In the genomic region with DNA sequence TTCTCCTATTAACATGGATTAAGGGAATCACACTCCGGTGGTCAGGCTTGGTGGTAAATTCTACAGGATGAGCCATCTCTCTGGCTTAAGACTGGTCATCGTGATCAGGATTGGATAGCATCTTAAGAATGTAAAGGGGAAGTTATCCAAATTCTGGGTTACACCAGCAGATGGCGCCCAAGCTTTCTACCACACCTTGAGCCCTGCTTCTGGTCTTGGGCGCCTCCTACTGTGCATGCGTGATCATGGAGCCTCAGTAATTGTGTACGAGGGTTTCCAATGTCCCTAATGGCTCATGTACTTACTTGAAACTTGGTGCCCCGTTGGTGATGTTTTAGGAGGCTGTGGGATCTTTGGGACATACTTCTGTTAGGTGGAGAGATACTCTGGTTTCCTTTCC, we compare ENCODE assay signal across 7 mouse cellular contexts. TPM values are rescaled to one million over a fixed set of nuclear protein-coding genes. Genes with fewer than 3 reads are reported as not detected.
DNase-seq lines count a peak whose midpoint lies in the region; ATAC-seq and TF ChIP-seq lines count a peak whose summit lies in the region.

No protein-coding gene starts in this region.

- TF ChIP-seq CTCF in spleen, adult 2 months (IDR thresholded peaks at IDR 0.05; ENCODE audit: extremely low read depth, insufficient read depth, insufficient read length, insufficient replicate concordance): peak; percentile 98

- H3K4me2 ChIP-seq in intestine, embryonic 15.5 days (replicated peaks): no peak overlapping the region
- H3K4me2 ChIP-seq in midbrain, embryonic 13.5 days (replicated peaks): no peak overlapping the region

- no peak for TF ChIP-seq POLR2A in spleen, adult 2 months (IDR thresholded peaks at IDR 0.05; ENCODE audit: low read depth, low read length)

- ATAC-seq in intestine, embryonic 15.5 days: peak; percentile 42; the same call in 1 of the 2 replicates
- ATAC-seq in midbrain, embryonic 13.5 days: peak; percentile 29

- intact Hi-C loops in left cerebral cortex, postnatal 14 days (cut with DNase I): no loop called here

- no peak overlapping the region for H3K27ac ChIP-seq in intestine, embryonic 15.5 days
- no peak overlapping the region for H3K27ac ChIP-seq in midbrain, embryonic 13.5 days
- H3K27ac ChIP-seq in spleen, adult 2 months (ENCODE audit: insufficient read depth, low read length): no peak overlapping the region

- H3K9ac ChIP-seq in intestine, embryonic 15.5 days: no peak overlapping the region
- no peak overlapping the region for H3K9ac ChIP-seq in midbrain, embryonic 13.5 days (replicated peaks)

- H3K36me3 ChIP-seq in intestine, embryonic 15.5 days: peaks cover 10% of the 10 kb centered on the region; the same call in 1 of the 2 replicates
- peaks cover 37% of the 10 kb centered on the region for H3K36me3 ChIP-seq in midbrain, embryonic 13.5 days
- peaks cover 14% of the 10 kb centered on the region for H3K36me3 ChIP-seq in spleen, adult 2 months (ENCODE audit: control insufficient read depth, insufficient read depth, low read length)

- H3K4me1 ChIP-seq in intestine, embryonic 15.5 days (replicated peaks): 0 out of 2 replicates have a peak, but pooled peaks cover 3% of the 10 kb centered on the region
- peaks cover 7% of the 10 kb centered on the region for H3K4me1 ChIP-seq in midbrain, embryonic 13.5 days (replicated peaks)
- no peaks in the 10 kb centered on the region; the same call in 1 of the 2 replicates for H3K4me1 ChIP-seq in spleen, adult 2 months (ENCODE audit: control insufficient read depth, insufficient read depth, insufficient read length)

- no peaks in the 10 kb centered on the region for H3K9me3 ChIP-seq in intestine, embryonic 15.5 days
- H3K9me3 ChIP-seq in midbrain, embryonic 13.5 days: no peaks in the 10 kb centered on the region

- H3K27me3 ChIP-seq in intestine, embryonic 15.5 days (replicated peaks): no peaks in the 10 kb centered on the region
- H3K27me3 ChIP-seq in midbrain, embryonic 13.5 days: 0 out of 2 replicates have a peak, but pooled peaks cover 3% of the 10 kb centered on the region
- no peaks in the 10 kb centered on the region for H3K27me3 ChIP-seq in spleen, adult 2 months (ENCODE audit: control insufficient read depth, insufficient read depth, low read length)

- 10% methylated on average over 7 of the region's 7 CpGs for WGBS in intestine, embryonic 15.5 days
- WGBS in midbrain, embryonic 13.5 days: 12% methylated on average over 7 of the region's 7 CpGs
- 7% methylated on average over 7 of the region's 7 CpGs for WGBS in spleen, adult 2 months

- DNase-seq in adipocyte (ENCODE audit: low spot score): peak; percentile 96
- DNase-seq in cerebellum, postnatal 4 days (ENCODE audit: low spot score in 2 of 2): peak; percentile 49 to 78
- peak; percentile 83 to 87 for DNase-seq in gastrocnemius, adult 8-10 months (ENCODE audit: low spot score in 2 of 2)
- DNase-seq in left cerebral cortex, postnatal 14 days (ENCODE audit: low spot score in 2 of 2): peak; percentile 88 to 94
- peak; percentile 79 to 89 for DNase-seq in spleen, adult 2 months (ENCODE audit: low read depth in 1 of 2, low spot score in 2 of 2)

- H3K4me3 ChIP-seq in intestine, embryonic 15.5 days (replicated peaks): no peak overlapping the region
- H3K4me3 ChIP-seq in midbrain, embryonic 13.5 days (replicated peaks): no peak overlapping the region
- no peak overlapping the region for H3K4me3 ChIP-seq in spleen, adult 2 months (ENCODE audit: extremely low read depth, insufficient read depth, insufficient read length)

RNA-seq across cellular contexts. Expression of gene Aldh9a1, which starts 20.1 kb away (rescaled TPM):
- 1 to 10 TPM; 1.5 to 4.5 (median 3.4) TPM for total RNA-seq in gastrocnemius, adult 8-10 months (2022)
- polyA plus RNA-seq in intestine, embryonic 15.5 days (2015; fragmentation: Nextera tagmentation; extraction: Ambion mirVana): 133 and 156 TPM in 2 replicates
- 10 to 100 TPM; 15.3 to 17.7 TPM for total RNA-seq in left cerebral cortex, postnatal 14 days (2021)
- polyA plus RNA-seq in midbrain, embryonic 13.5 days (2015; fragmentation: Nextera tagmentation; extraction: Ambion mirVana): 27.9 and 28.1 TPM in 2 replicates
- polyA plus RNA-seq in spleen, adult 2 months (2012; rRNA removed): 14.6 and 16.6 TPM in 2 replicates

RNA-seq across cellular contexts. Expression of gene Mgst3, which starts 23.7 kb away (rescaled TPM):
- total RNA-seq in gastrocnemius, adult 8-10 months (2022): 100 to 1,000 TPM; 127 to 180 (median 152) TPM
- 247 and 298 TPM in 2 replicates for polyA plus RNA-seq in intestine, embryonic 15.5 days (2015; fragmentation: Nextera tagmentation; extraction: Ambion mirVana)
- 100 to 1,000 TPM; 152 to 157 TPM for total RNA-seq in left cerebral cortex, postnatal 14 days (2021)
- polyA plus RNA-seq in midbrain, embryonic 13.5 days (2015; fragmentation: Nextera tagmentation; extraction: Ambion mirVana): 80.2 and 83.6 TPM in 2 replicates
- polyA plus RNA-seq in spleen, adult 2 months (2012; rRNA removed): 60.2 and 83.2 TPM in 2 replicates
